Mouse (Mus musculus) heart, adult 2 months (tissue): ENCODE results near the gene Tmem170b.

ENCODE experiments used
- CTCF ChIP-seq: fragments of 200-600 bp; IDR thresholded peaks from 2 replicates; pipeline ENCODE4 v1.8.1; 2022; ENCODE audit warnings: antibody characterized with exemption, mild to moderate bottlenecking, moderate library complexity
- POLR2A ChIP-seq: fragments of 200-500 bp; IDR thresholded peaks from 2 replicates; pipeline ENCODE4 v1.6.1; 2011; ENCODE audit warnings: mild to moderate bottlenecking, low read depth, low read length, control low read depth; ENCODE audit not compliant: insufficient read depth

- TF ChIP-seq CTCF, result no peak
- no peak for TF ChIP-seq POLR2A
These were observed 69.8 kb downstream of the Tmem170b start for GRCm38 (mm10) chr13:41675498-41675897.
